Mouse (Mus musculus) G1E (cell line): ENCODE data around the gene Mipep.

Source experiments
- CTCF ChIP-seq: IDR thresholded peaks from 2 replicates; pipeline ENCODE4 v1.5.1; 2012; ENCODE audit warnings: low read depth, low read length, inconsistent platforms, mixed read lengths
- GATA1 ChIP-seq: IDR thresholded peaks from 2 replicates; pipeline ENCODE4 v1.6.1; 2012; ENCODE audit warnings: borderline replicate concordance, low read length, inconsistent platforms, mixed read lengths
- GATA2 ChIP-seq: IDR thresholded peaks from 2 replicates; pipeline ENCODE4 v1.6.1; 2012; ENCODE audit warnings: low read depth, low read length, inconsistent platforms, borderline replicate concordance
- POLR2AphosphoS5 ChIP-seq: IDR thresholded peaks from 2 replicates; pipeline ENCODE4 v1.6.1; 2012; ENCODE audit warnings: low read depth, low read length, inconsistent platforms; ENCODE audit not compliant: insufficient replicate concordance
- TAL1 ChIP-seq: conservative IDR thresholded peaks from 2 replicates; pipeline ENCODE4 v1.6.1; 2012; ENCODE audit warnings: low read depth, low read length, inconsistent platforms, mixed read lengths

- TF ChIP-seq CTCF: no peak
- TF ChIP-seq GATA1: no peak
- no peak for TF ChIP-seq GATA2
- no peak for TF ChIP-seq TAL1
- no peak for TF ChIP-seq POLR2AphosphoS5
Observed at GRCm38 (mm10) chr14:60746141-60746540, 38.2 kb upstream of the Mipep start.
